Mouse (Mus musculus): ENCODE measurements around the gene Utrn.

- TF ChIP-seq REST (IDR thresholded peaks at IDR 0.05; ENCODE audit: insufficient read depth, insufficient read length) (no peak), POLR2A (IDR thresholded peaks at IDR 0.05; ENCODE audit: insufficient read length, low read depth) (no peak), CEBPB (IDR thresholded peaks at IDR 0.05; ENCODE audit: insufficient read depth, poor library complexity, severe bottlenecking) (no peak), POLR2AphosphoS2 (IDR thresholded peaks at IDR 0.05; ENCODE audit: insufficient read length, low read depth) (no peak), TCF3 (IDR thresholded peaks at IDR 0.05; ENCODE audit: insufficient read length, low read depth) (no peak), E2F4 (IDR thresholded peaks at IDR 0.05; ENCODE audit: insufficient read depth) (no peak), USF1 (IDR thresholded peaks at IDR 0.05; ENCODE audit: low read depth) (no peak), TCF12 (IDR thresholded peaks at IDR 0.05; ENCODE audit: insufficient read depth, poor library complexity, severe bottlenecking) (no peak), MYOD1 (IDR thresholded peaks at IDR 0.05; ENCODE audit: control insufficient read depth in 1 of 3, insufficient read length in 2 of 3, low read depth in 2 of 3) (no peak), SRF (IDR thresholded peaks at IDR 0.05; ENCODE audit: control insufficient read depth, insufficient read length, low read depth) (no peak), MAX (IDR thresholded peaks at IDR 0.05; ENCODE audit: low read depth) (no peak)
Observed at GRCm38 (mm10) chr10:12574760-12575159, 294.4 kb downstream of the Utrn start.

Data from myocyte (in vitro differentiated cells).